Mouse (Mus musculus): ENCODE data around the gene Adam19. TPM values are rescaled to one million over a fixed set of nuclear protein-coding genes. Genes with fewer than 3 reads are reported as not detected.

Gene Adam19
- polyA plus RNA-seq, 1 experiment from 2014 or later: 25.2 TPM

DNA sequence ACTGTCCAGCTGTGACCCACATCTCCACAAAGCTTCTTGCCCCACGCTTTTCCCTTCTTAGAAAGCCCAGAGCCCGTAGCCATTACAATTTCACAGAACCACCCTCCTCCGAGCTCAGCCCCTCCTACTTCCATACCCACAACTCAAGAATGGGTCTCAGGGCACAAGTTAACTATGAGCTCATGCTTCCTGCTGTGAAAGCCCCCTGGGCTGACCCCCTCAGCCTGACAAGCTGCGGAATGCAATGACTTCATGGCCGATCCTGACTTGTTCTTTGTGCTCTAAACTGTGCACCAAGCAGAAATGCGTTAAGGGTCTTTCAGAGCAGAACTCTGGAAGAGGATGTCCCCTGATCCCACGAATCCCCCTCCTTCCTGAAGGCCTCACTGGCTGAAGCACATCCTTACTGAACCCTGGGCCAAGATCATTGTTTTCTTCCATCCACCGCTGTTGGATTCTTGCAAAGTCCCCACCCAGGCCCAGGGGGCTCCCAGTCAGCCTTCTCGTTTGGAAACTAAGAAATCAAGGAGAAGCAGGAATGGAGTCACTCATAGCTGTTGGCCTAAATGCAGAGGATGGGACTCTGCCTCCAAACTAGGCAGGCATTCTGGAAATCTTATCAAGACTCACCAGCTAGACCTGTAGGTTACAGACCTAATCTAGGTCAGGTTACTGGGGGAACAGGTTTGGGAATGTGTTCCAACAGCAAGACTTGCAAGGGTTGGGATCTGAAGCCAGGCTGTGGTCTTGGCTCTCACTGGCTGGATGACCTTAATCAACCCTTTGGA is 39.9 kb downstream of the Adam19 start:
- no peak overlapping the region for H3K4me3 ChIP-seq
- no peak overlapping the region for H3K9ac ChIP-seq
- H3K27me3 ChIP-seq (replicated peaks): no peaks in the 10 kb centered on the region
- H3K4me1 ChIP-seq: peaks cover 2% of the 10 kb centered on the region; the same call in 1 of the 2 replicates
- 68% methylated on average over 9 of the region's 9 CpGs for WGBS
- H3K4me2 ChIP-seq (replicated peaks): no peak overlapping the region
- no peak overlapping the region for H3K27ac ChIP-seq
- no peak for ATAC-seq (ENCODE audit: low FRiP score, low read depth)
- no peaks in the 10 kb centered on the region for H3K9me3 ChIP-seq
- peaks cover 21% of the 10 kb centered on the region for H3K36me3 ChIP-seq

DNA sequence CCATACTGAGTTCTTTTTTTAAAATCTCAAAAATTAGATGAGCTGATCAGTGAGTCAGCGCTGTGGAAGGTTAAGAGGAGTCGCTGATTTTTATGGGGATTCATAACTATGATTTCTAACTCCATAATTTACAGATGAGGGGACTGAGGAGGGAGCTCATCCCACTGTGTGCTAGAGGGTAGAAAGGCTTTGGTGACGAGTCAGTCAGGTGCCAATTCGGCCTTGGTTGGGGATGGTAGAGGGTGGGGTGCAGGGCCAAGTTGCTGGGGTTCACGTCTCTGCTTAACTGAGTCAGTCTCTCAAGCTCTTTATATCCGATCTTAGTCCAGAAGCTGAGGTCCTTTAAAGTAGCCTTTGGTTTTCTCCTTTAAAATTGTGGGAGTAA is 40.5 kb downstream of the Adam19 start:
- no peak overlapping the region for H3K27ac ChIP-seq
- WGBS: 94% methylated on average over 6 of the region's 6 CpGs
- H3K9ac ChIP-seq: no peak overlapping the region
- no peak for ATAC-seq (ENCODE audit: low FRiP score, low read depth)
- H3K27me3 ChIP-seq (replicated peaks): no peaks in the 10 kb centered on the region
- H3K4me1 ChIP-seq: no peaks in the 10 kb centered on the region
- H3K4me2 ChIP-seq (replicated peaks): no peak overlapping the region
- no peak overlapping the region for H3K4me3 ChIP-seq
- no peaks in the 10 kb centered on the region for H3K9me3 ChIP-seq
- peaks cover 27% of the 10 kb centered on the region for H3K36me3 ChIP-seq

DNA sequence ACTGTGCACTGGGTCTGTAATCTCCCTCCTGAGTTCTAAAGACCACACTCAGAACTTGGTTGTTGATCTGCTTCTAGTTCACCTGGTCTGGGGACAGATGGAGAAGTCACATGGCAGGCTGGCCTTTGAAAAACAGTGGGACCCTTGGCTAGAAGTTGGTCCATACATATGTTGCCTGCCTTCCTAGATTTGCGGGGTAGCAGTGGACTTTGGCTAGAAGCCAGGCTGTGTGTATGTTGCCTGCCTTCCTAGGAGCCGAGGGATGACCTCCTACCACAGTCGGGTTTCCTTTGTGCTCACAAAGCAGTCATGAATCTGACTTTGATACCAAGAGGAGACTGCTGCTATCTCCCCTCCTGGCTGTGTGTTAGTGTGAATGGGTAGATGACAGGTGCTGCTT is 41.3 kb downstream of the Adam19 start:
- no peak overlapping the region for H3K4me2 ChIP-seq (replicated peaks)
- H3K36me3 ChIP-seq: peaks cover 27% of the 10 kb centered on the region
- no peaks in the 10 kb centered on the region for H3K9me3 ChIP-seq
- no peak overlapping the region for H3K9ac ChIP-seq
- H3K27me3 ChIP-seq (replicated peaks): no peaks in the 10 kb centered on the region
- H3K4me3 ChIP-seq: no peak overlapping the region
- ATAC-seq (ENCODE audit: low FRiP score, low read depth): no peak
- no peak overlapping the region for H3K27ac ChIP-seq
- no peaks in the 10 kb centered on the region for H3K4me1 ChIP-seq
- 92% methylated on average over 3 of the region's 3 CpGs for WGBS

DNA sequence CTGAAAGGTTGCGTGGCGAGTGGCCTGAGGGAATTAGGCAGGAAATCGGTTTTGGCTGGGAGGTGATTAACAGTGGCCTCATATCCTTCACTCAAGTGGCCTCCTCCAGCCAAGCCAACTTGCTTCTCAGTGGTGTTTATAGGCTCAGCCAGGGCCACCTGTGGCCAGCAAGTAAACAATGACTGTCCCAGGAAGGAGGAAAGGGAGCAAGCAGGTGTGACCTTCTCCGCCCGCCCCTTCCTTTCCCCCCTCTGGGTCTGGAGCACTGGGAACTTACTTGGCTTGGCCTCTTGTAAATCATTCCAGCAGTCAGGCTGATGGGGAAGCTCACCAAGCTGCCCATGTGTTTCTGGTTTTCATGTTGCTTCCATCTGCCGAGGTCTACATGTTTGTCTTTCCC is 46.3 kb downstream of the Adam19 start:
- H3K4me3 ChIP-seq: no peak overlapping the region
- H3K36me3 ChIP-seq: peaks cover 21% of the 10 kb centered on the region
- no peaks in the 10 kb centered on the region for H3K4me1 ChIP-seq
- 78% methylated on average over 6 of the region's 6 CpGs for WGBS
- H3K27me3 ChIP-seq (replicated peaks): no peaks in the 10 kb centered on the region
- H3K27ac ChIP-seq: no peak overlapping the region
- H3K9me3 ChIP-seq: no peaks in the 10 kb centered on the region
- H3K4me2 ChIP-seq (replicated peaks): no peak overlapping the region
- ATAC-seq (ENCODE audit: low FRiP score, low read depth): no peak
- H3K9ac ChIP-seq: no peak overlapping the region

DNA sequence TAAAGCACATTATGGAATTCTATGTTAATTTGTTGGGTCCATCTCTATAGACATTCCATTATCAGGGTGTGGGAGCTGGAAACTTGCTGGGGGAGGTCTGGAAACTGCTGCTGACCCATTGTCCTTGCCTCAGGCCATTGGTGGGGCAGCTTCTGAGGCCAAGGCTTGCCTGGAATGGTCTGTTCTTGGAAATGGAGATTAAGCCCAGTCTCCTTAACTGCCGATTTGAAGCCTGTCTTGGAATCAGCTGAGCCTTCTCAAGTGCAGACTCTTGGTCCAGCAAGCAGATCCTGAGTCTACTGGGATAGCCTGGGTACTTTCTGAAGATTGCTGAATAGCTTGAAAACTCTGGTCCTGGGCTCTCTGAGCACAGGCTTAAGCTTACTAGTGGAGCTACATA is 51.3 kb downstream of the Adam19 start:
- Histone ChIP-seq H3K27me3 (replicated peaks) (no peaks in the 10 kb centered on the region), H3K4me2 (replicated peaks) (no peak overlapping the region), H3K27ac (no peak overlapping the region), H3K4me1 (no peaks in the 10 kb centered on the region), H3K36me3 (no peaks in the 10 kb centered on the region), H3K9me3 (no peaks in the 10 kb centered on the region), H3K9ac (no peak overlapping the region), H3K4me3 (no peak overlapping the region)
- 97% methylated on average over 1 of the region's 1 CpGs for WGBS
- no peak for ATAC-seq (ENCODE audit: low FRiP score, low read depth)

DNA sequence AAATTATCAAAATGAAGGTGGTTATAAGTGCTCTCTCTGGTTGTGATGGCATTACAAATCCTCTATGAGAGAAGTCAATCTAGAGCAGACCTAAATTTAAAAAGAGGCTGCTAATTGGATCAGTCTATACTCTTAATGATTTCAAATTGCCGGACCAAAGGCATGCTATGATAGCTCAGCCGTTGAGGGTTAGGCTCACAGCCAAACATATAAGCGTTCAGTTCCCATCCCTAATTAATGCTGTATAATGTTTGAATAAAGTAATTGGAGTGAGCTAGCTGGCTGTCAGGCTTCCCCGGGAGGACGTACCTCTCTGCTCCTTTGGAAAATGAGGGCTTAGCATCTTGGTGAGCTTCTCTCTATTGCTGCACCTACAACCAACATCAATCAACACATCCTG is 53.4 kb downstream of the Adam19 start:
- no peaks in the 10 kb centered on the region for H3K9me3 ChIP-seq

DNA sequence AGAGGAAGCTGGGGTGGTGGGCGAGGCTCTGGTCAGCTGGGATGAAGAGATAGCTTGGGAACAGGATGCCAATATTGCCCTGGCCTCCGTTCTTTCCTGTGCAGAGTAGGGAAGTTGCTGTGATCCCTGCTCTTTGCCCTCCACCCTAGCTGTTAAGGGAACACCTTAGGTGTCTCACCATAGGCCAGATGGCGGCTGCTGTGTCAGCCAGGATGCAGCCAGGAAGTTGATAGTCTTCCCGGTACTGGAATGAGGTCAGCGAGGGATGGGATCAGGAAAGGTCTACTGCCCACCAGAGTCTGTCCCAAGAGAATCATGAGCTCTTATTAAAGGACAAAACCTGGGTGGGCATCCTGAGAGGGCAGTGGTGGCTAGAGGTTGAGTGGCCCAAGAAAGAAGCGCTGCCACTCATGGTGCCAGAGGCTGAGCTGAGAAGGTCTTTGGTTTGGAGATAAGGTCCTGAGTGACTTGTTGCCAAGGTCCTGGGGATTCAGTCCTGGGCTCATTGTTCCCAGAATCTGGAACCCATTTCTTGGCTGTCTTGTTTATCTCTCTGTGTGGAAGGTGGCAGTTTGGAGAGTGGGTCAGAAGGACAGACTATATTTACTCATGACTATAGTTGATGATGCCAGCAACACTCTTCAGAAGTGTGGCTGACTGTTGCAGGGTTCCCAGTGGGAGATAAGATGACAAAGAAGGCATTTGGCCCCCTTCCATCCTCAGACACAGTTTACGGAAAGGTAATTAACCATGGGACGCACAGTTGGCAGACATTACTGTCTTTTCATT is 54.6 kb downstream of the Adam19 start:
- peaks cover 12% of the 10 kb centered on the region for H3K36me3 ChIP-seq
- no peak overlapping the region for H3K4me2 ChIP-seq (replicated peaks)
- no peak; the same call in 1 of the 2 replicates for ATAC-seq (ENCODE audit: low FRiP score, low read depth)
- H3K27me3 ChIP-seq (replicated peaks): no peaks in the 10 kb centered on the region
- H3K4me1 ChIP-seq: no peaks in the 10 kb centered on the region
- H3K9ac ChIP-seq: no peak overlapping the region
- no peaks in the 10 kb centered on the region for H3K9me3 ChIP-seq
- H3K4me3 ChIP-seq: no peak overlapping the region
- H3K27ac ChIP-seq: no peak overlapping the region
- 84% methylated on average over 8 of the region's 8 CpGs for WGBS

More for the DNA sequence above, 53.4 kb downstream of the Adam19 start:
- WGBS: 87% methylated on average over 5 of the region's 5 CpGs
- no peak overlapping the region for H3K27ac ChIP-seq
- H3K4me2 ChIP-seq (replicated peaks): no peak overlapping the region
- H3K4me3 ChIP-seq: no peak overlapping the region
- no peak for ATAC-seq (ENCODE audit: low FRiP score, low read depth)
- H3K36me3 ChIP-seq: 0 out of 2 replicates have a peak, but pooled peaks cover 5% of the 10 kb centered on the region
- H3K9ac ChIP-seq: no peak overlapping the region
- no peaks in the 10 kb centered on the region for H3K4me1 ChIP-seq
- no peaks in the 10 kb centered on the region for H3K27me3 ChIP-seq (replicated peaks)

DNA sequence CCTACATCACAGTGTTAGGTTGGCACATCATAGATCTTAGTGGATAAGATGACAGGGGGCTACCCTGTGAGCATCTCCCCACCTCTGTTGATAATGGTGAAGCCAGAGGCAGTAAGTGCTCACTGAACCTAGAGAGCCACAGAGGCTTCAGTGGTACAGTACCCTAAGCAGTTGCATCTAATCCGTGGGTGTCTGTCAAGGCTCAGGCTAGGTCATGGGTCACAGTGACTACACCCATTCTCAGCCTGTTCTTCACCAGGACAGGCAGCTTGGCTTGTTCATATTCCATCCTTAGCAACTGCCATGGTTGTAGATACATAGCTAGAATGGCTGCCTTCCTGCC is 55.1 kb downstream of the Adam19 start:
- no peak overlapping the region for H3K9ac ChIP-seq
- H3K4me3 ChIP-seq: no peak overlapping the region
- H3K9me3 ChIP-seq: no peaks in the 10 kb centered on the region
- no peak overlapping the region for H3K27ac ChIP-seq
- no peak overlapping the region for H3K4me2 ChIP-seq (replicated peaks)
- H3K27me3 ChIP-seq (replicated peaks): no peaks in the 10 kb centered on the region
- WGBS: 90% methylated on average over 1 of the region's 1 CpGs
- no peaks in the 10 kb centered on the region for H3K4me1 ChIP-seq
- peaks cover 12% of the 10 kb centered on the region for H3K36me3 ChIP-seq
- ATAC-seq (ENCODE audit: low FRiP score, low read depth): no peak

DNA sequence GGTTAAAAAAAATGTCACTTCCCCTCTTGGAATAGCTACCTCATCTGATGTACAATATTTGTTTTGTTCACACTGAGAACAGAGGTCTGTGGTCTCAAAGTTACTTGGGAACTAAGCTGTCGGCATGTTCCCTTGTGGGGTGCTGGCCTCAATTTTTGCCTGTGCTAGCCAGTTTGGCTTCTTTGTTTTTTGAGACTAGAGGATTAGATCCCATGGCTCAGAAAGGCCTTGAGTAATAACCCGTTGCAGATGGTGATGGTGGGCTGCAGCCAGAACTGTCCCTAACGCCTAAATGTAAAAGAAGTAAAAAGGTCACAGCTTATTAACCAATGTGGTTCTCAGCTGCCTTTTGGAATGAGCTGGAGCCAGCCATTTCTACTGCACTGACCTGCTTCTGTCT is 57.4 kb downstream of the Adam19 start:
- ATAC-seq (ENCODE audit: low FRiP score, low read depth): no peak
- H3K9ac ChIP-seq: no peak overlapping the region
- 88% methylated on average over 3 of the region's 3 CpGs for WGBS

DNA sequence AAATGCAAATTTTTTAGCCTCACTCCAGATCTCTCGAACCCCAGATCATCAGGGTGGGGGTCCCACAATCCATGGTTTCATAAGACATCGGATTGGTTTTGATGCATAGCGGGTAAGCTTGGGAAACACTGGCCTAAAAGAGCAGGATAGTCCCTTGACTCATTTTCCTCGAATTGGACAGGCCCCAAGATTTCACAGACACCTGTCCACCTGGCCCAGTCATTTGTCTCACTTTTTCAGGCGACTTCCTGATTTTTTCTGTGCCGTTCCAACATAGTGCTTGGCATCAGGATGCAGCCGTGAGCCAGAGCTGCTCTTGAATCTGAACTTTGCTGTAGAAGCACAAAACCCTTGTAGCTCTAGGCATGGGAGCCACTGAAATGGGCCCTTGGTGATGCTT is 58.4 kb downstream of the Adam19 start:
- no peak overlapping the region for H3K4me2 ChIP-seq (replicated peaks)
- peaks cover 20% of the 10 kb centered on the region for H3K36me3 ChIP-seq
- H3K27ac ChIP-seq: no peak overlapping the region
- H3K9ac ChIP-seq: no peak overlapping the region
- no peaks in the 10 kb centered on the region for H3K4me1 ChIP-seq
- ATAC-seq (ENCODE audit: low FRiP score, low read depth): no peak
- H3K4me3 ChIP-seq: no peak overlapping the region
- H3K27me3 ChIP-seq (replicated peaks): no peaks in the 10 kb centered on the region
- 91% methylated on average over 7 of the region's 7 CpGs for WGBS
- H3K9me3 ChIP-seq: no peaks in the 10 kb centered on the region

More for the DNA sequence above, 57.4 kb downstream of the Adam19 start:
- Histone ChIP-seq H3K27me3 (replicated peaks) (no peaks in the 10 kb centered on the region), H3K9me3 (no peaks in the 10 kb centered on the region), H3K4me2 (replicated peaks) (no peak overlapping the region), H3K4me1 (no peaks in the 10 kb centered on the region), H3K36me3 (peaks cover 12% of the 10 kb centered on the region), H3K4me3 (no peak overlapping the region), H3K27ac (no peak overlapping the region)

DNA sequence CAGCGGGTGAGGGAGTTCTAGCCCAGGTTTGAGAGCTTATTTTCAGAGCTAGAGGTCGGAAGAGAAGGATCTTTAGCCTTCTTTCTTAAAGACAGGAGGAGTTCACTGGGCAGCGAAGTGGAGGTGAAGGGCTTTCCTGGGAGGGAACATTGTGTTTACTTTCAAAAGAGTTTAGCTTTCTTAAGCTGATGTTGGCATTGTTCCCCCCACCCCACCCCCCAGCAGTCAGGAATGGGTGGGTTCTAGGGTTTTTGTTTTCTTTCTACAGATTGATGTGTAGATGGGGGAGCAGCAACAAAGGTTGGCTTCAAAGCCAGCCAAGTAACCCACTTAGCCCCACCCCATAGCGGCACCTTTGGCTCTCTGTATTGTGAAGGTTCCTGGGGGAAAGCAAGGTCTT is 59.2 kb downstream of the Adam19 start:
- Histone ChIP-seq H3K27me3 (replicated peaks) (no peaks in the 10 kb centered on the region), H3K9ac (no peak overlapping the region), H3K9me3 (no peaks in the 10 kb centered on the region), H3K4me1 (no peaks in the 10 kb centered on the region), H3K36me3 (peaks cover 20% of the 10 kb centered on the region), H3K4me2 (replicated peaks) (no peak overlapping the region), H3K4me3 (no peak overlapping the region), H3K27ac (no peak overlapping the region)
- 66% methylated on average over 4 of the region's 4 CpGs for WGBS
- ATAC-seq (ENCODE audit: low FRiP score, low read depth): no peak

DNA sequence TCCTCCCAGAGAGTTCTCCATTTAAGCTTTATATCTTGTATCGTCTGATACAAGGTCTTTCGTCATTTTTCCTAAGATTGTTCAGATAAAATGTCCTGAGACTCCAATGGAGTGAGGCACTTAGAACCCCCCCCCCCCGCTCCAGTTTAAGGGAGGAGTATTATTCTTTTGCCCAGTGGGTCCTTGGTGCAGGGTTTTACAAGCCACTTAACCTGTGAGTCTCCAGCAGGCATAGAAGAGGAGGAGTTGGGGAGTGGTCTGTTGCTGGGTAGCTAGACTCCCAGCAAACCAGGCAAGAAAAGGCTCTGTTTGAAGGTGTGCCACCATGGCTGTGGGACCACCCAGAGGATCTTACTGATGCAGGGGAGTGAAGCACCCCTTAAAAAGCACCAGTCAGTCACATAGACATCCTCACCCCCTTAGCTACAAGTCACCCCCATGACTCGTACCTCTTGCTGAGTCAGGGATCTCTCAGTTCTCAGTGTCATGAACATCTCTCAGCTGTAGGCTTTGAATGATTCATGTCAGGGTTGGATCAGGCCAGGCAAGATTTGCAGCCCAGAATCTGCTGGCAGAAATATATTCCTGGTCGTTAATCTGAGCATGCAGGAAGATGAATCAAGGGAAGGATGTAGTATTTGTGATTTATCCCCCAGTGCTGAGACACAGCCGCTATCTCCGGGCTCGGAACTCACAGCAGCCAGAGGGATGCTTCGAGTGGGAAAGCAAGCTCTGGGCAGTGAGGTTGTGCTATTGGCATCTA is 59.8 kb downstream of the Adam19 start:
- no peak overlapping the region for H3K9ac ChIP-seq
- H3K4me2 ChIP-seq (replicated peaks): no peak overlapping the region
- no peak overlapping the region for H3K4me3 ChIP-seq
- H3K9me3 ChIP-seq: no peaks in the 10 kb centered on the region
- ATAC-seq (ENCODE audit: low FRiP score, low read depth): no peak
- peaks cover 20% of the 10 kb centered on the region for H3K36me3 ChIP-seq
- H3K27ac ChIP-seq: no peak overlapping the region
- H3K27me3 ChIP-seq (replicated peaks): no peaks in the 10 kb centered on the region
- H3K4me1 ChIP-seq: no peaks in the 10 kb centered on the region
- WGBS: 76% methylated on average over 9 of the region's 9 CpGs

All from neural tube, embryonic 12.5 days (tissue).